Mouse (Mus musculus) embryonic facial prominence, embryonic 14.5 days (tissue): ENCODE data around the gene Rcc2. TPM values are rescaled to one million over a fixed set of nuclear protein-coding genes. Genes with fewer than 3 reads are reported as not detected.

Source experiments
- ATAC-seq: fragments of 200-750 bp; cut with Nextera tagmentation; 2 replicates; pipeline ENCODE4 v1.8.0; 2017; ENCODE audit warnings: low read depth, moderate number of reproducible peaks, moderate TSS enrichment
- DNase-seq: peaks from one replicate; pipeline ENCODE4 v3.0.0-alpha.2; 2015; ENCODE audit warnings: low spot score
- H3K27ac ChIP-seq: fragments of 300-500 bp; sonication (generic); replicated peaks from 2 replicates; pipeline ENCODE4 v1.5.1; 2014; ENCODE audit warnings: low read depth, mild to moderate bottlenecking, low read length, moderate library complexity
- H3K27me3 ChIP-seq: fragments of 300-500 bp; sonication (generic); replicated peaks from 2 replicates; pipeline ENCODE4 v1.6.1; 2014; ENCODE audit warnings: low read length; ENCODE audit not compliant: control insufficient read depth, insufficient read depth
- H3K36me3 ChIP-seq: fragments of 300-500 bp; sonication (generic); 2 replicates; pipeline ENCODE4 v1.6.1; 2014; ENCODE audit warnings: low read length, mixed read lengths; ENCODE audit not compliant: control insufficient read depth, insufficient read depth
- H3K4me1 ChIP-seq: fragments of 300-500 bp; sonication (generic); 2 replicates; pipeline ENCODE4 v1.6.1; 2014; ENCODE audit warnings: antibody characterized with exemption, low read length; ENCODE audit not compliant: control insufficient read depth, insufficient read depth
- H3K4me2 ChIP-seq: fragments of 300-500 bp; sonication (generic); 2 replicates; pipeline ENCODE4 v1.6.1; 2014; ENCODE audit warnings: low read depth, mild to moderate bottlenecking, low read length, moderate library complexity, mixed read lengths
- H3K4me3 ChIP-seq: fragments of 300-500 bp; sonication (generic); 2 replicates; pipeline ENCODE4 v1.5.1; 2014; ENCODE audit warnings: low read depth, mild to moderate bottlenecking, low read length
- H3K9ac ChIP-seq: fragments of 300-500 bp; sonication (generic); 2 replicates; pipeline ENCODE4 v1.6.1; 2014; ENCODE audit warnings: low read depth, mild to moderate bottlenecking, low read length, moderate library complexity, mixed read lengths
- H3K9me3 ChIP-seq: fragments of 300-500 bp; sonication (generic); 2 replicates; pipeline ENCODE4 v1.6.1; 2016; ENCODE audit warnings: low read length; ENCODE audit not compliant: control insufficient read depth
- WGBS: fragments of 180-500 bp; shearing (Covaris S2); extraction: QIAGEN DNeasy Blood & Tissue Kit; methylation state at CpG from one replicate; pipeline ENCODE4 v1.1.7; 2014; 5-methylcytosine and 5-hydroxymethylcytosine counted together
- polyA plus RNA-seq: library from polyadenylated mRNA; unstranded; fragments of >200 nt; fragmentation: Nextera tagmentation; extraction: Ambion mirVana; gene quantifications from 2 replicates; pipeline ENCODE4 v1.2.1, GENCODE M21; 2014

The Rcc2 gene
- polyA plus RNA-seq, 1 experiment from 2014 or later: 31.6 TPM

DNA sequence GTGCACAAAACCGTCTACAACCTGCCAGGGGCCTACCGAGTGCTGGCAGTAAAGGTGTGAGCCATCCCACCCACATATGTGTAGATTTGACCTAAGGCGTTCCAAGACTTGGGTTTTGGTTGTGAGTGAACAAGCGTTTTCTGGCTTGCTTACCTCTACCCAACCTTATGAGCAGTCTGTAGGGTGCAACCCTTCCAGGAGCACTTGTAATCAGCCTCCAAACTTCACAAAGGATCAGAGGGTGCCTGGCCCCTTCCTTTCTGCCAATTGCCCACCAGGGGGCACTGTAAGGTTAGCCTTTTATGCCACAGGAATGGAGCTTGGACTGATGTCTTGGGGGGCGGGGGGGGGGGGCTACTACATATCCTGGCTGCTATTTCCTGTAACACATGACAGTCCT, 23.5 kb downstream of the Rcc2 start:
- H3K4me3 ChIP-seq: no peak overlapping the region
- no peaks in the 10 kb centered on the region for H3K27me3 ChIP-seq
- H3K9me3 ChIP-seq: no peaks in the 10 kb centered on the region
- H3K4me2 ChIP-seq: no peak overlapping the region
- H3K4me1 ChIP-seq: no peaks in the 10 kb centered on the region
- no peak overlapping the region for H3K9ac ChIP-seq
- DNase-seq (peak; percentile 55), ATAC-seq (0 out of 2 replicates have a peak, but pooled peaks have one; percentile 24)
- no peak overlapping the region for H3K27ac ChIP-seq
- H3K36me3 ChIP-seq: peaks cover 46% of the 10 kb centered on the region
- WGBS: 68% methylated on average over 4 of the region's 5 CpGs

DNA sequence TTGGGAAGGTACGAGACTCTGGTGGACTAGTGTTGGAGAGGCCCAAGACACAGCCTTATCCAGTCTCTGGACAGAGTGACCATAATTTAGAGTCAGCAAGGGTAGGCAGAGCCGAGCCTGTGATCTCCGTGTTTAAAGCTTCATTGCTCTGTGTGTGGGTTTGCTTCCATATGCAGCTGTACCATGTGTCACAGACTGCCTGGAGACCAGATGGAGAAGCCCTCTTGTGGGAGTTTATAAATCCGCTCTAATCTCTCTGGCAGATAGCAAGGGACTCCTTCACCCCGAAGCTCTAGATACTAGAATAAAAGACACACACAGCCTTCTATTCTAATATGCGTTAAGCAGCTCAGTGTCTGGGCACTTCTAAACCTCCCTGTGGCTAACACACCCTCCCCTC, 24.4 kb downstream of the Rcc2 start:
- no peaks in the 10 kb centered on the region for H3K27me3 ChIP-seq
- no peak for DNase-seq
- H3K4me3 ChIP-seq: no peak overlapping the region
- H3K9ac ChIP-seq: no peak overlapping the region
- no peaks in the 10 kb centered on the region for H3K4me1 ChIP-seq
- H3K4me2 ChIP-seq: no peak overlapping the region
- H3K9me3 ChIP-seq: no peaks in the 10 kb centered on the region
- WGBS: 58% methylated on average over 6 of the region's 6 CpGs
- peaks cover 36% of the 10 kb centered on the region for H3K36me3 ChIP-seq
- no peak for ATAC-seq
- H3K27ac ChIP-seq: 0 out of 2 replicates have a peak overlapping the region, but pooled peaks have one; percentile 13

DNA sequence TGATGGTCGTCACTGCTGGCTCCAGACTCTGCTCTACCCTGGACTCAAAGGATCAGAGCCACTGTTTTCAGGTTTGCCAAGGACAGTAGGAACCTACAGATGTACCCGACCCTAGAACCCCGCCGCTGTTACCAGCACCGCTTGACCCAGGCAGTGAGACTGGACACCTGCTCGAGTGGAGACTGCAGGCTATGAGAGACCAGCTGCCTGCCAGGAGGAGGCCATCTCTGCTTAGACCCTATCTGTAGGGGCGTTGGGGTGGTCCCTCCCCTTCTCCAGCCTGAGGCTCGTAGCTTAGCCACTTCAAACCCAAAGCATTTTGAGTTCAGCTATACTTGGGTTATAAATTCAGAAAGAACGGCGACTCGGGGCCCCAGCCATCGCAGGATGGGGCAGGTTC, 26.6 kb downstream of the Rcc2 start:
- no peak overlapping the region for H3K27ac ChIP-seq
- no peak overlapping the region for H3K4me3 ChIP-seq
- no peak overlapping the region for H3K4me2 ChIP-seq
- H3K9me3 ChIP-seq: no peaks in the 10 kb centered on the region
- DNase-seq (no peak), ATAC-seq (no peak)
- no peak overlapping the region for H3K9ac ChIP-seq
- H3K4me1 ChIP-seq: no peaks in the 10 kb centered on the region
- 79% methylated on average over 12 of the region's 12 CpGs for WGBS
- peaks cover 14% of the 10 kb centered on the region for H3K36me3 ChIP-seq
- no peaks in the 10 kb centered on the region for H3K27me3 ChIP-seq

DNA sequence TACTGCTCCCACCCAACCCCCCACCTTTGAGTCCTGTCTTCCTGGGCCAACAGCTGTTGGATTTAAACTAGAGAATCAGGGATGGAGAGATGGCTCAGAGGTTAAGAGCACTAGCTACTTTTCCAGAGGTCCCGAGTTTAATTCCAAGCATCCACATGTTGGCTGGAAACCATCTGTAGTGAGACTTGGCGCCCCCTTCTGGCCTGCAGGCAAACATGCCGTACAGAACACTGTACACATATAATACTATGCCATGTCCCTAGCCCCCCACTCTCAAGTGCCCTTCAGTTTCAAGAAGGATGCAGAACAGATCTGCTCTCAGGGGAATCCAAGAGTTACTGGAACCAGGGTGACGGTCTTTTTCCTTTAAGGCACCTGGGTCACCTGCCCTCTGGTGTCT, 31.3 kb downstream of the Rcc2 start:
- 78% methylated on average over 4 of the region's 4 CpGs for WGBS
- Histone ChIP-seq H3K27me3 (no peaks in the 10 kb centered on the region), H3K4me3 (no peak overlapping the region), H3K27ac (no peak overlapping the region), H3K4me1 (no peaks in the 10 kb centered on the region), H3K9me3 (no peaks in the 10 kb centered on the region), H3K4me2 (no peak overlapping the region), H3K36me3 (no peaks in the 10 kb centered on the region), H3K9ac (no peak overlapping the region)
- ATAC-seq: no peak
- DNase-seq: no peak

DNA sequence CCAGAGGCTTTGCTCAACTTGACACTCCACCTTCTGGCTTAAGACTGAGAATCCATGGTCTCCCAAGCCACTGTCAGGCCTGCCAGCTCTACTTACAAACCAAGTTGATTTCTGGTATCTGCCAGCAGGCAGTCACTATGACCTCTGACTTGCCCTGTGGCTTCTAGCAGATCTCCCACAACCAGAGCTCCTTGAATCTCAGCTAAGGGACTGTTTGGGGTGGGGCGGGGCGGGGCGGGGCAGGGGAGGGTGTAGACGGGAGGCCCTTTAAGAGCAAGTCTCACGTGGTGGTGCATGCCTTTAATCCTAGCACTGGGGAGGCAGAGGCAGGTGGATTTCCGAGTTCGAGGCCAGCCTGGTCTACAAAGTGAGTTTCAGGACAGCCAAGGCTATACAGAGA, 32.5 kb downstream of the Rcc2 start:
- 79% methylated on average over 7 of the region's 7 CpGs for WGBS
- no peak overlapping the region for H3K9ac ChIP-seq
- ATAC-seq (no peak), DNase-seq (no peak)
- no peaks in the 10 kb centered on the region for H3K4me1 ChIP-seq
- no peak overlapping the region for H3K4me3 ChIP-seq
- no peaks in the 10 kb centered on the region for H3K36me3 ChIP-seq
- no peak overlapping the region for H3K27ac ChIP-seq
- no peak overlapping the region for H3K4me2 ChIP-seq
- no peaks in the 10 kb centered on the region for H3K9me3 ChIP-seq
- H3K27me3 ChIP-seq: no peaks in the 10 kb centered on the region

DNA sequence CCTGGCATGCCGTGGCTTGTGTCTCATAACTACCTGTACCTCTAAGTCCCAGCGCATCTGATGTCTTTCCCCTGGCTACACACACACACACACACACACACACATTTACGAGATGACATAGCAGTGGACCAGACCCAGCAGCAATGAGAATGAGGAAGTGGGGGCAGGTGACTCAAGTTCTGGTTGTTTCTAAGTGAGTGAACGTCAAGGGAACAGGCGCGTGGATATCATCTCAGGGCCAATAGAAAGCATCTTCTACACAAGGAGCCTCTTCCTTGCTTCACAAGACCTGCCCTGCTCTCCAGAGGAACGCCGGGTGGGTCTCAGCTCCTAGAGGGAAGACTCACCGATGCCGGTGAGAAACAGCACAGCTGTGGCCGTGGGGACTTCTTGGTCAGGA, 40.3 kb downstream of the Rcc2 start:
- Histone ChIP-seq H3K4me3 (no peak overlapping the region), H3K27ac (no peak overlapping the region), H3K4me1 (no peaks in the 10 kb centered on the region), H3K27me3 (no peaks in the 10 kb centered on the region), H3K9ac (no peak overlapping the region), H3K4me2 (no peak overlapping the region), H3K36me3 (no peaks in the 10 kb centered on the region), H3K9me3 (no peaks in the 10 kb centered on the region)
- 87% methylated on average over 11 of the region's 11 CpGs for WGBS
- DNase-seq: no peak
- ATAC-seq: no peak

DNA sequence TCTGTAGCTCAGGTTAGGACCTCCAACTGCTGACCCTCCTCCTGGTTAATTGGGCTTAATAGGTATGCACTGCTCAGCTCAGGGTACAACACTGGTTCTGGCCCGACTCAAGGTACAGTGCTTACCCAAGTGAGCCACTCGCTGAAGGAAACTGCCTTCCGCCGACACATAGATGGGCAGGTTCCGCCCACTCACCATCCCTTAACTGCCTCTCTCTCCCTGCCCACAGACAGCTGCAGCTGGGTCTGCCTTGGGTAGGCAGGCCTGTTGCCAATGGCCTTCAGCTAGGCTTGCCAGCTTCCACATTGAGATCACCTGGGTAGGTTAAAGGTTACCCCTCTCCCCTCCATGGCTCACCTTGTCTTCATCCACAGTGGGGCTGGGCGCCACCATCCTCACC, 41.1 kb downstream of the Rcc2 start:
- no peak overlapping the region for H3K27ac ChIP-seq
- H3K4me1 ChIP-seq: no peaks in the 10 kb centered on the region
- H3K9me3 ChIP-seq: no peaks in the 10 kb centered on the region
- no peaks in the 10 kb centered on the region for H3K36me3 ChIP-seq
- no peak for ATAC-seq
- no peak overlapping the region for H3K4me2 ChIP-seq
- no peak overlapping the region for H3K9ac ChIP-seq
- WGBS: 72% methylated on average over 6 of the region's 6 CpGs
- DNase-seq: no peak
- H3K27me3 ChIP-seq: no peaks in the 10 kb centered on the region
- no peak overlapping the region for H3K4me3 ChIP-seq

DNA sequence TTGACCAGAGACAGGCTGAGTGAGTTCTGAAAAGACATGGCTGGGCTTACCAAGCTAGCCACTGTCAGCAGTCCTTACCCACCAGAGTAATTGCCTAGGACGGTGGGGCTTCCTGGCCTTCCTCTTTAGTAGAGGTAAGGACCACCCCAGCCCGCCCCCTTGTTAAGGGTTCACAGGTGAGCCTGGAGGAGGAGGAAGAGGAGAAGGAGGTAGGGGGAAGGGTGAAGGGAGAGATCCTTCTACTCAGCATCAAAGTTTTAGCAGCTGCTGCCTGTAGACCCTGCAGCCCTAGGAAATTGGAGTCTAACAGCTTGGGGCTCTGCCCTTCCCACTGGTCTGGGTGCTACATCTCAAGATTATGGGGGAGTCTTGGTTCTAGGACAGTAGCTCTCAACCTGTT, 42.2 kb downstream of the Rcc2 start, which contains the start of gene Padi6:
Gene Padi6, minus strand, starts transcription at position 101 of the 400 bp plus-strand sequence.
- H3K36me3 ChIP-seq: no peaks in the 10 kb centered on the region
- DNase-seq: no peak
- no peak within 1 kb of the TSS for H3K4me3 ChIP-seq
- H3K27ac ChIP-seq: no peak within 1 kb of the TSS
- no peak within 1 kb of the TSS for H3K4me2 ChIP-seq
- H3K27me3 ChIP-seq: no peaks in the 10 kb centered on the region
- no peaks in the 10 kb centered on the region for H3K9me3 ChIP-seq
- no peak within 1 kb of the TSS for H3K9ac ChIP-seq
- no peaks in the 10 kb centered on the region for H3K4me1 ChIP-seq
- WGBS: 71% methylated on average over 2 of the region's 2 CpGs
- ATAC-seq: no peak

DNA sequence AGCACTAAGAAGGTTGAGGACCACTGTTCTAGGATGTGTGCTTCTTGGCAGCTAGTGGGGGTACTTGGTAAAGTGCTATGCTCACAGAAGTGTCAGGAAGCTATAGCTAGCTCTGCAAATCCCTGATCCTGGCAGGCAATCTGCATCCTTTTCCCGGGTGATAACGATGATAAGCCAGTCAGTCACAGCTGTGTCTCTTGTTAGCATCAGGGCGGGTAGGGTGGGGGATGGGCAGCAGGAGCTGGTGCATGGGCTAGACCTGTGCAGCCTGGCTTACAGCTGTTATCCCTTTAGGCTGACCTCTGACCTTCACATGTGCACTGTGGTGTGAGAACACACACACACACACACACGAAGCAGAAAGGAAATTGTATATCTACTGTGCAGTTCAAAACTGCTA, 42.7 kb downstream of the Rcc2 start:
- DNase-seq: no peak
- no peak for ATAC-seq
- no peak overlapping the region for H3K4me3 ChIP-seq

More for the DNA sequence above, 42.7 kb downstream of the Rcc2 start:
- peaks cover 2% of the 10 kb centered on the region; the same call in 1 of the 2 replicates for H3K4me1 ChIP-seq
- H3K4me2 ChIP-seq: no peak overlapping the region
- no peak overlapping the region for H3K9ac ChIP-seq
- WGBS: 30% methylated on average over 4 of the region's 4 CpGs
- H3K36me3 ChIP-seq: no peaks in the 10 kb centered on the region
- no peaks in the 10 kb centered on the region for H3K27me3 ChIP-seq
- H3K9me3 ChIP-seq: no peaks in the 10 kb centered on the region
- no peak overlapping the region for H3K27ac ChIP-seq
